Comparison of ENCODE assay signal across 8 mouse cellular contexts in genomic region chr14:55490361-55491201, GRCm38 (mm10). TPM values are rescaled to one million over a fixed set of nuclear protein-coding genes. Genes with fewer than 3 reads are reported as not detected.
A peak's percentile ranks its signal among the peaks of the same experiment; 100 is the strongest.
DNase-seq lines count a peak whose midpoint lies in the region; ATAC-seq and TF ChIP-seq lines count a peak whose summit lies in the region.

Carmil3 (plus strand) TSS chr14:55490651.

- H3K4me3 ChIP-seq in forebrain, embryonic 12.5 days (replicated peaks) = peak within 1 kb of the TSS; percentile 88
- H3K4me3 ChIP-seq in heart, postnatal 0 days (ENCODE audit: low read depth, low read length) = peak within 1 kb of the TSS; percentile 62
- peak within 1 kb of the TSS; percentile 70 for H3K4me3 ChIP-seq in liver, embryonic 15.5 days (replicated peaks)
- peak within 1 kb of the TSS; percentile 79 for H3K4me3 ChIP-seq in neural tube, embryonic 12.5 days

- peaks cover 21% of the 10 kb centered on the region for H3K4me1 ChIP-seq in forebrain, embryonic 12.5 days
- peaks cover 6% of the 10 kb centered on the region for H3K4me1 ChIP-seq in heart, postnatal 0 days (ENCODE audit: control insufficient read depth, insufficient read depth)
- H3K4me1 ChIP-seq in liver, embryonic 15.5 days (replicated peaks) = peaks cover 32% of the 10 kb centered on the region
- peaks cover 17% of the 10 kb centered on the region for H3K4me1 ChIP-seq in neural tube, embryonic 12.5 days

- H3K9ac ChIP-seq in forebrain, embryonic 12.5 days = peak within 1 kb of the TSS; percentile 94
- peak within 1 kb of the TSS; percentile 56 for H3K9ac ChIP-seq in heart, postnatal 0 days (replicated peaks; ENCODE audit: low read depth, low read length)
- peak within 1 kb of the TSS; percentile 63 for H3K9ac ChIP-seq in liver, embryonic 15.5 days
- H3K9ac ChIP-seq in neural tube, embryonic 12.5 days = peak within 1 kb of the TSS; percentile 86

- no peaks in the 10 kb centered on the region for H3K27me3 ChIP-seq in forebrain, embryonic 12.5 days
- H3K27me3 ChIP-seq in heart, postnatal 0 days (ENCODE audit: control insufficient read depth, insufficient read depth, low read length) = peaks cover 4% of the 10 kb centered on the region; the same call in 1 of the 2 replicates
- peaks cover 18% of the 10 kb centered on the region for H3K27me3 ChIP-seq in liver, embryonic 15.5 days
- no peaks in the 10 kb centered on the region for H3K27me3 ChIP-seq in neural tube, embryonic 12.5 days (replicated peaks)

- ATAC-seq in forebrain, embryonic 12.5 days (ENCODE audit: low FRiP score) = peak; percentile 90
- peak; percentile 71 for ATAC-seq in heart, postnatal 0 days (ENCODE audit: insufficient read depth, low read depth)
- peak; percentile 60 for ATAC-seq in liver, embryonic 15.5 days (ENCODE audit: insufficient read depth)
- ATAC-seq in neural tube, embryonic 12.5 days (ENCODE audit: low FRiP score, low read depth) = peak; percentile 90

- peak within 1 kb of the TSS; percentile 92 for H3K27ac ChIP-seq in forebrain, embryonic 12.5 days
- H3K27ac ChIP-seq in heart, postnatal 0 days (ENCODE audit: low read depth) = no peak within 1 kb of the TSS
- peak within 1 kb of the TSS; percentile 60 for H3K27ac ChIP-seq in liver, embryonic 15.5 days (replicated peaks)
- H3K27ac ChIP-seq in neural tube, embryonic 12.5 days = peak within 1 kb of the TSS; percentile 79

- TF ChIP-seq CTCF in brain, embryonic 14.5 days (IDR thresholded peaks at IDR 0.05; ENCODE audit: borderline replicate concordance, extremely low read depth, insufficient read depth, insufficient read length) = no peak
- TF ChIP-seq CTCF in heart, postnatal 0 days (IDR thresholded peaks at IDR 0.05; ENCODE audit: low read depth) = no peak

- peak within 1 kb of the TSS; percentile 79 for H3K4me2 ChIP-seq in forebrain, embryonic 12.5 days
- peak within 1 kb of the TSS; percentile 91 for H3K4me2 ChIP-seq in heart, postnatal 0 days (ENCODE audit: low read depth, low read length)
- H3K4me2 ChIP-seq in liver, embryonic 15.5 days = peak within 1 kb of the TSS; percentile 100
- peak within 1 kb of the TSS; percentile 85 for H3K4me2 ChIP-seq in neural tube, embryonic 12.5 days (replicated peaks)

- no peak for TF ChIP-seq EP300 in heart, postnatal 0 days (IDR thresholded peaks at IDR 0.05; ENCODE audit: low read depth)

- WGBS in forebrain, embryonic 12.5 days = under 1% methylated on average over 68 of the region's 68 CpGs
- under 1% methylated on average over 65 of the region's 68 CpGs for WGBS in heart, postnatal 0 days
- WGBS in liver, embryonic 15.5 days (ENCODE audit: insufficient replicate concordance) = under 1% methylated on average over 67 of the region's 68 CpGs
- WGBS in neural tube, embryonic 12.5 days = under 1% methylated on average over 65 of the region's 68 CpGs

- TF ChIP-seq POLR2A in brain, embryonic 14.5 days (IDR thresholded peaks at IDR 0.05; ENCODE audit: borderline replicate concordance, extremely low read depth, insufficient read depth, insufficient read length, poor library complexity, severe bottlenecking) = peak; percentile 89

- H3K9me3 ChIP-seq in forebrain, embryonic 12.5 days = no peaks in the 10 kb centered on the region
- no peaks in the 10 kb centered on the region for H3K9me3 ChIP-seq in heart, postnatal 0 days (replicated peaks; ENCODE audit: control insufficient read depth, low read length)
- H3K9me3 ChIP-seq in liver, embryonic 15.5 days (replicated peaks) = no peaks in the 10 kb centered on the region
- H3K9me3 ChIP-seq in neural tube, embryonic 12.5 days = no peaks in the 10 kb centered on the region

- peak; percentile 28 to 35 for DNase-seq in CD8-positive naive resting alpha-beta T cell, adult 2 months (ENCODE audit: low read depth in 2 of 2, low spot score in 2 of 2)
- DNase-seq in brain, embryonic 14.5 days (ENCODE audit: low read depth) = peak; percentile 97
- peak; percentile 27 for DNase-seq in heart, postnatal 0 days (ENCODE audit: low spot score)
- DNase-seq in kidney, postnatal 36 days = peak; percentile 66 to 79
- DNase-seq in testis, postnatal 10 days (ENCODE audit: low spot score) = peak; percentile 81

- peaks cover 36% of the 10 kb centered on the region for H3K36me3 ChIP-seq in forebrain, embryonic 12.5 days (replicated peaks)
- H3K36me3 ChIP-seq in heart, postnatal 0 days (replicated peaks; ENCODE audit: control insufficient read depth, insufficient read depth, low read length) = peaks cover 17% of the 10 kb centered on the region; the same call in 1 of the 2 replicates
- peaks cover 19% of the 10 kb centered on the region for H3K36me3 ChIP-seq in liver, embryonic 15.5 days (replicated peaks)
- peaks cover 22% of the 10 kb centered on the region for H3K36me3 ChIP-seq in neural tube, embryonic 12.5 days

RNA-seq across cellular contexts. Expression of gene Carmil3, which starts in this region (rescaled TPM):
- polyA plus RNA-seq in brain, embryonic 14.5 days (2012; rRNA removed) = 178 and 292 TPM in 2 replicates
- polyA plus RNA-seq in forebrain, embryonic 12.5 days (2016; fragmentation: Nextera tagmentation; extraction: Ambion mirVana) = 17.8 and 18.6 TPM in 2 replicates
- total RNA-seq in heart, postnatal 0 days (2014; rRNA removed; ENCODE audit: low replicate concordance) = 3.4 and 6.1 TPM in 2 replicates
- 0.49 and 0.56 TPM in 2 replicates for polyA plus RNA-seq in heart, postnatal 0 days (2015; fragmentation: Nextera tagmentation; extraction: Ambion mirVana)
- polyA plus RNA-seq in liver, embryonic 15.5 days (2015; fragmentation: Nextera tagmentation; extraction: Ambion mirVana) = 0.28 and 0.41 TPM in 2 replicates
- 16.1 and 16.8 TPM in 2 replicates for polyA plus RNA-seq in neural tube, embryonic 12.5 days (2016; fragmentation: Nextera tagmentation; extraction: Ambion mirVana)

Comparison
In these comparisons a context has a peak if more than half of its experiments do, and no peak if none do; other contexts are left out.
1. RNA of gene Carmil3 (polyA plus RNA-seq): 178 to 292 TPM in brain, embryonic 14.5 days, 17.8 to 18.6 TPM in forebrain, embryonic 12.5 days and 16.1 to 16.8 TPM in neural tube, embryonic 12.5 days; 0.49 to 0.56 TPM in heart, postnatal 0 days and 0.28 to 0.41 TPM in liver, embryonic 15.5 days; every median in the first group is over 10 times any median in the second.
2. Peak in ATAC-seq, H3K4me3 ChIP-seq, H3K27ac ChIP-seq, H3K9ac ChIP-seq and H3K4me2 ChIP-seq in liver, embryonic 15.5 days; RNA of the gene not detected or under 1 TPM.
3. DNase-seq: peak in every context shown above with its lines; median percentile 97 in brain, embryonic 14.5 days; 81 in testis, postnatal 10 days; 72 in kidney, postnatal 36 days; 32 in CD8-positive naive resting alpha-beta T cell, adult 2 months; 27 in heart, postnatal 0 days.
4. Peak in every context shown above with its lines, with median percentiles within 50 percentile points of each other: ATAC-seq, H3K4me2 ChIP-seq, H3K4me3 ChIP-seq and H3K9ac ChIP-seq.